Mouse (Mus musculus) intestine, embryonic 15.5 days (tissue): ENCODE measurements around the gene Nkg7. TPM values are rescaled to one million over a fixed set of nuclear protein-coding genes. Genes with fewer than 3 reads are reported as not detected.

Experiments used
- ATAC-seq: fragments of 200-750 bp; cut with Nextera tagmentation; 2 replicates; pipeline ENCODE4 v1.8.0; 2017; ENCODE audit warnings: moderate TSS enrichment, moderate library complexity
- H3K27ac ChIP-seq: fragments of 300-500 bp; sonication (generic); 2 replicates; pipeline ENCODE4 v1.5.1; 2015; ENCODE audit warnings: mild to moderate bottlenecking, inconsistent platforms
- H3K27me3 ChIP-seq: fragments of 300-500 bp; sonication (generic); replicated peaks from 2 replicates; pipeline ENCODE4 v1.6.1; 2015; ENCODE audit warnings: inconsistent platforms
- H3K36me3 ChIP-seq: fragments of 300-500 bp; sonication (generic); 2 replicates; pipeline ENCODE4 v1.6.1; 2015; ENCODE audit warnings: inconsistent platforms
- H3K4me1 ChIP-seq: fragments of 300-500 bp; sonication (generic); replicated peaks from 2 replicates; pipeline ENCODE4 v1.6.1; 2015; ENCODE audit warnings: inconsistent platforms
- H3K4me2 ChIP-seq: fragments of 300-500 bp; sonication (generic); replicated peaks from 2 replicates; pipeline ENCODE4 v1.6.1; 2015; ENCODE audit warnings: mild to moderate bottlenecking, inconsistent platforms
- H3K4me3 ChIP-seq: fragments of 300-500 bp; sonication (generic); replicated peaks from 2 replicates; pipeline ENCODE4 v1.5.1; 2015; ENCODE audit warnings: inconsistent platforms
- H3K9ac ChIP-seq: fragments of 300-500 bp; sonication (generic); 2 replicates; pipeline ENCODE4 v1.6.1; 2015; ENCODE audit warnings: inconsistent platforms
- H3K9me3 ChIP-seq: fragments of 300-500 bp; sonication (generic); 2 replicates; pipeline ENCODE4 v1.6.1; 2016; ENCODE audit warnings: inconsistent platforms
- WGBS: fragments of 180-500 bp; shearing (Covaris S2); methylation state at CpG from one replicate; pipeline ENCODE4 v1.1.7; 2015; 5-methylcytosine and 5-hydroxymethylcytosine counted together
- polyA plus RNA-seq: library from polyadenylated mRNA; unstranded; fragments of >200 nt; fragmentation: Nextera tagmentation; extraction: Ambion mirVana; gene quantifications from 2 replicates; pipeline ENCODE4 v1.2.1, GENCODE M21; 2015

The Nkg7 gene
- polyA plus RNA-seq, 1 experiment from 2014 or later = 2.3 TPM

- no peaks in the 10 kb centered on the region for H3K4me1 ChIP-seq
- H3K4me3 ChIP-seq = no peak overlapping the region
- peaks cover 27% of the 10 kb centered on the region for H3K36me3 ChIP-seq
- no peaks in the 10 kb centered on the region for H3K27me3 ChIP-seq
- no peak overlapping the region for H3K27ac ChIP-seq
- H3K4me2 ChIP-seq = no peak overlapping the region
- ATAC-seq = no peak
- H3K9me3 ChIP-seq = no peaks in the 10 kb centered on the region
- WGBS = 45% methylated on average over 4 of the region's 4 CpGs
- H3K9ac ChIP-seq = no peak overlapping the region
Measured at GRCm38 (mm10) chr7:43452609-43453008, 15.7 kb downstream of the Nkg7 start.

- no peak overlapping the region for H3K9ac ChIP-seq
- no peaks in the 10 kb centered on the region for H3K27me3 ChIP-seq
- no peak overlapping the region for H3K27ac ChIP-seq
- H3K36me3 ChIP-seq = peaks cover 27% of the 10 kb centered on the region
- WGBS = 84% methylated on average over 14 of the region's 14 CpGs
- H3K4me3 ChIP-seq = no peak overlapping the region
- H3K9me3 ChIP-seq = no peaks in the 10 kb centered on the region
- no peak; the same call in 1 of the 2 replicates for ATAC-seq
- H3K4me2 ChIP-seq = no peak overlapping the region
- H3K4me1 ChIP-seq = no peaks in the 10 kb centered on the region
Measured at GRCm38 (mm10) chr7:43453599-43454355, 16.9 kb downstream of the Nkg7 start.

GRCm38 (mm10) chr7:43454371-43454770 is 17.5 kb downstream of the Nkg7 start:
- Histone ChIP-seq H3K9me3 (no peaks in the 10 kb centered on the region), H3K4me1 (no peaks in the 10 kb centered on the region), H3K36me3 (peaks cover 27% of the 10 kb centered on the region), H3K27ac (no peak overlapping the region), H3K4me3 (no peak overlapping the region), H3K9ac (no peak overlapping the region), H3K4me2 (no peak overlapping the region), H3K27me3 (no peaks in the 10 kb centered on the region)
- no peak for ATAC-seq
- WGBS = 88% methylated on average over 6 of the region's 6 CpGs

DNA sequence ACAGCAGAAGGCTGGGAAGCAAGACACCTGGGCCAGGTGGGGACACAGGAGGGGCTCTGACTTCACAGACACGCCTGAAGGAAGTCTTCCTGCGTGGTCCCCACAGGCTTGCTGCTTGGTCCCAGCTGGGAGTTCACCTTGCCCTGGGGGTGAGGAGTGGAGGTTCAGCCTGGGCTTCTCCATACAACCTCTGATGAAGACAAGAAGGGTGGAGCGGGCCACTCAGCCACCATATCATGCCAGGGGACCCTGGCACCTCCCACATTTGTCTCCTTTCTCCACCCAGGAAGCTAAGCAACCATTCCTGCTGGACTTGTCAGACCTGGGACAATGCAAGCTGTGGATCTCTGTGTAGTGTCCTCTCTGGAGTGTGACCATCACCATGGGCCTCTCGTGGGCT is 26.0 kb downstream of the Nkg7 start, which contains the start of gene Vsig10l:
Vsig10l (plus strand) TSS at position 301 of the 400 bp plus-strand sequence.
- 73% methylated on average over 4 of the region's 4 CpGs for WGBS
- no peaks in the 10 kb centered on the region for H3K9me3 ChIP-seq
- ATAC-seq = no peak
- H3K9ac ChIP-seq = no peak within 1 kb of the TSS
- no peaks in the 10 kb centered on the region for H3K36me3 ChIP-seq
- H3K27me3 ChIP-seq = no peaks in the 10 kb centered on the region
- H3K27ac ChIP-seq = no peak within 1 kb of the TSS
- no peak within 1 kb of the TSS for H3K4me2 ChIP-seq
- no peak within 1 kb of the TSS for H3K4me3 ChIP-seq
- peaks cover 10% of the 10 kb centered on the region; the same call in 1 of the 2 replicates for H3K4me1 ChIP-seq

DNA sequence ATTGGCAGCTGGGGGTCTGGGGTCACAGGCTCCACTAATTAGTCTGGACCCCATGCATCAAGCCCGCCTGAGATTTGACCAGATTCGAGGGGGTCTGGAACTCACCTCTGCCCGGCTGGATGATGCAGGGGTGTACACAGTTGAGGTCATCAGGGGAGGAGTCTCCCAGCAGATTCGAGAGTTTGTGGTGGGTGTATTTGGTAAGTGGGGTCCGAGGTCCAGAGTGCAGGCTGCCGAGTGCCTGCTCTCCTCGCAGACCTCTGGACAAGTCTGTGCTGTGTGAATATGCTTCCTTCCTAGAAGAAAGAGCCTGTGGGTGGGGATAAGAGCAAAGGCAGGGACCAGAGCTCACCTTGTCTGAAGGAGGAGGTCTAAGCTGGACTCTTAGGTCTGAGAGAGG is 27.1 kb downstream of the Nkg7 start:
- no peaks in the 10 kb centered on the region for H3K36me3 ChIP-seq
- WGBS = 74% methylated on average over 7 of the region's 7 CpGs
- ATAC-seq = no peak
- no peak overlapping the region for H3K27ac ChIP-seq
- H3K9ac ChIP-seq = no peak overlapping the region
- H3K4me1 ChIP-seq = peaks cover 10% of the 10 kb centered on the region; the same call in 1 of the 2 replicates
- H3K4me3 ChIP-seq = no peak overlapping the region
- no peaks in the 10 kb centered on the region for H3K27me3 ChIP-seq
- no peak overlapping the region for H3K4me2 ChIP-seq
- H3K9me3 ChIP-seq = no peaks in the 10 kb centered on the region

DNA sequence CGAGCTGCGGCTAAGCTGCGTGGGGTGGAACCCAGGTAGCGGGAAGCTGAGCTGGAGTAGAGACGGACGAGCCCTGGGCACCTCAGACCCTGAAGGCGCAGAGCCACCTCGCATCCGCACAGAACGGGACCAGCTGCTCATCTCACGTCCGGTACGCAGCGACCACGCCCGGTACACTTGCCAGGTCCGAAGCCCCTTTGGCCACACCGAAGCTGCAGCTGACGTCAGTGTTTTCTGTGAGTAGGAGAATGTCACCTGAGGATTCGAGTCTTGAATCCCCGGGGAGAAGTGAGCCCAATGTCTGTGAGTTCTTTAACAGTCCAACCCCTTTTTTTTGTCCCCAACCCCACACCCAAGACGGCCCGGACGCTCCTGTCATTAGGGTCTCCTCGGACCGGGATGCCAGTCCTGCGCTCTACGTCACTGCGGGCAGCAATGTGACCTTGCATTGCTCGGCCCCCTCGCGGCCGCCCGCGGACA is 28.0 kb downstream of the Nkg7 start:
- Histone ChIP-seq H3K27ac (no peak overlapping the region), H3K4me1 (peaks cover 10% of the 10 kb centered on the region; the same call in 1 of the 2 replicates), H3K4me2 (peak overlapping the region; percentile 96), H3K36me3 (no peaks in the 10 kb centered on the region), H3K27me3 (no peaks in the 10 kb centered on the region), H3K4me3 (peak overlapping the region; percentile 53), H3K9ac (peak overlapping the region; percentile 51), H3K9me3 (no peaks in the 10 kb centered on the region)
- ATAC-seq = peak; percentile 15
- 5% methylated on average over 35 of the region's 35 CpGs for WGBS

GRCm38 (mm10) chr7:43465344-43466098 is 28.6 kb downstream of the Nkg7 start:
- no peaks in the 10 kb centered on the region for H3K36me3 ChIP-seq
- H3K4me1 ChIP-seq = peaks cover 10% of the 10 kb centered on the region; the same call in 1 of the 2 replicates
- no peaks in the 10 kb centered on the region for H3K9me3 ChIP-seq
- 0 out of 2 replicates have a peak overlapping the region, but pooled peaks have one; percentile 33 for H3K27ac ChIP-seq
- H3K4me2 ChIP-seq = peak overlapping the region; percentile 96
- under 1% methylated on average over 33 of the region's 33 CpGs for WGBS
- peak; percentile 92 for ATAC-seq
- peak overlapping the region; percentile 53 for H3K4me3 ChIP-seq
- H3K27me3 ChIP-seq = no peaks in the 10 kb centered on the region
- peak overlapping the region; percentile 51 for H3K9ac ChIP-seq

DNA sequence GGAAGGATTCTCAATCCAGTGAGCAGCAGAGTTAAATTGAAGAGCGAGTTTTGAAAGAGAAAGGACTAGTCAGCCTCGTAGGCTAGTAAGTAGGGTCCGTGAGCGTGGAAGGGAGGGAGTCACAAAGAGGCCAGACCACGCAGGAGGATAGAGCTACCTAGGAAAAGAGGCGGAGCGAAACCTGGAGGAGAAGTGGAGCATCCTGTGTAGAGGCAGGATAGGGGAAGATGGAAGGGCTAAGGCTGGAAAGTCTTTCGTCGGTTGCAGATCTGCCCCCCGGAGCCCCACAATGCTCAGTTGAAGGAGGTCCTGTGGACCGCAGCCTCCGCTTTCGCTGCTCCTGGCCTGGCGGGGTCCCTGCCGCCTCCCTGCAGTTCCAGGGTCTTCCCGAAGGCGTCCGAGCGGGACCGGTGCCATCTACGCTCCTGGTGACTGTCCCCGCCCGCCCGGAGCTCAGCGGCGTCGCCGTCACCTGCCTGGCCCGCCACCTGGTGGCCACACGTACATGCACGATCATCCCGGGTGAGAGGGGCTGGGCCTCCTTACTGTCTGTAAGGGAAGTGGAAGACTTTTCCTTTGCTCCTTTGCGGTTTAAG is 29.3 kb downstream of the Nkg7 start:
- peak; percentile 77 for ATAC-seq
- Histone ChIP-seq H3K4me3 (peak overlapping the region; percentile 53), H3K27me3 (no peaks in the 10 kb centered on the region), H3K27ac (peak overlapping the region; percentile 33; the same call in 1 of the 2 replicates), H3K4me2 (peak overlapping the region; percentile 96), H3K9ac (peak overlapping the region; percentile 44), H3K4me1 (peaks cover 10% of the 10 kb centered on the region; the same call in 1 of the 2 replicates), H3K36me3 (no peaks in the 10 kb centered on the region), H3K9me3 (no peaks in the 10 kb centered on the region)
- WGBS = under 1% methylated on average over 33 of the region's 33 CpGs

DNA sequence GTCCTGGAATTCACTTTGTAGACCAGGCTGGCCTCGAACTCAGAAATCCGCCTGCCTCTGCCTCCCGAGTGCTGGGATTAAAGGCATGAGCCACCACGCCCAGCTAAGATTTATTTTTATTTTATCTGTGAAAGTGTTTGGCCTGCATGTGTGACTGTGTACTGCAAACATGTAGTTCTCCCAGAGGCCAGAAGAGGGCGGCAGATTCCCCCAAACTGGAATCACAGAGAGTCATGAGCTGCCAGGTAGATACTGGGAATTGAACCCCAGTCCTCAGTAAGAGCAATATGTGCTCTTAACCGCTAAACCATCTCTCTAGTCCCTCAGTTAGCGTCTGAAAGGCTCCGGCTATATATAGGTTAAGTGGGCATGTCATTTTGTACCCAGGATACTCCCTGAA is 33.5 kb downstream of the Nkg7 start:
- Histone ChIP-seq H3K27me3 (peaks cover 7% of the 10 kb centered on the region), H3K9ac (no peak overlapping the region), H3K27ac (no peak overlapping the region), H3K36me3 (no peaks in the 10 kb centered on the region), H3K9me3 (no peaks in the 10 kb centered on the region), H3K4me3 (no peak overlapping the region), H3K4me1 (0 out of 2 replicates have a peak, but pooled peaks cover 4% of the 10 kb centered on the region), H3K4me2 (no peak overlapping the region)
- ATAC-seq = no peak
- WGBS = 46% methylated on average over 8 of the region's 8 CpGs

- Histone ChIP-seq H3K4me2 (0 out of 2 replicates have a peak overlapping the region, but pooled peaks have one; percentile 11), H3K9ac (no peak overlapping the region), H3K4me3 (no peak overlapping the region), H3K27ac (no peak overlapping the region), H3K27me3 (peaks cover 36% of the 10 kb centered on the region), H3K9me3 (no peaks in the 10 kb centered on the region), H3K4me1 (no peaks in the 10 kb centered on the region), H3K36me3 (no peaks in the 10 kb centered on the region)
- ATAC-seq = peak; percentile 29
- WGBS = 16% methylated on average over 23 of the region's 23 CpGs
Measured at GRCm38 (mm10) chr7:43475706-43476105, 38.8 kb downstream of the Nkg7 start.

GRCm38 (mm10) chr7:43476376-43476775 is 39.5 kb downstream of the Nkg7 start:
- Histone ChIP-seq H3K4me3 (no peak overlapping the region), H3K4me1 (no peaks in the 10 kb centered on the region), H3K4me2 (no peak overlapping the region), H3K9ac (0 out of 2 replicates have a peak overlapping the region, but pooled peaks have one; percentile 5), H3K9me3 (no peaks in the 10 kb centered on the region), H3K27ac (no peak overlapping the region), H3K36me3 (no peaks in the 10 kb centered on the region), H3K27me3 (peaks cover 36% of the 10 kb centered on the region)
- 0 out of 2 replicates have a peak, but pooled peaks have one; percentile 4 for ATAC-seq
- 10% methylated on average over 13 of the region's 13 CpGs for WGBS

DNA sequence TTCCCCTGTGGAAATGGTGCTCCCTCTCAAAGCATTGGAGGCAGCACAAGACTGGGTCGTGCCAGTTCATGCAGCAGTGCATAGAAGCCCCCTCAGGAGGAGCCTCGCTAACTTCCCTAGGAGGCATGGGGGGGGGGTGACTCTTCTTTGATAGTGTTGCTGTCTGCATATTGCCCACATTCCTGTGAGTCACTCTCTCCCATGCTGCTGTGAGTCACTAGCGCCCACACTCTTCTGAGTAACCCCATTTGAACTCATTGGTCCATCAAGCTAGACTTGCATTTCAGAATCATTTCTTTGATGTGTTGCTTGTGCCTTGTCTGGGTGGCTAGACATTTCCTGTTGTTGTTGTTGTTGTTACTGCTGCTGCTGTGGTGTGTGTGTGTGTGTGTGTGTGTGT is 44.3 kb downstream of the Nkg7 start:
- H3K27ac ChIP-seq = no peak overlapping the region
- WGBS = 58% methylated on average over 3 of the region's 3 CpGs
- peaks cover 3% of the 10 kb centered on the region; the same call in 1 of the 2 replicates for H3K4me1 ChIP-seq
- no peak for ATAC-seq
- H3K4me3 ChIP-seq = no peak overlapping the region
- no peak overlapping the region for H3K9ac ChIP-seq
- no peaks in the 10 kb centered on the region for H3K9me3 ChIP-seq
- H3K4me2 ChIP-seq = no peak overlapping the region
- H3K36me3 ChIP-seq = no peaks in the 10 kb centered on the region
- H3K27me3 ChIP-seq = peaks cover 21% of the 10 kb centered on the region
